Mouse (Mus musculus) small intestine, adult 2 months (tissue): Measurements from ENCODE around the gene Cnmd.

ENCODE experiments used
- CTCF ChIP-seq: fragments of 200-500 bp; IDR thresholded peaks from 2 replicates; pipeline ENCODE4 v1.5.1; 2012; ENCODE audit warnings: low read depth, mild to moderate bottlenecking, control low read depth, inconsistent platforms, low read length, moderate library complexity, mixed read lengths; ENCODE audit not compliant: insufficient replicate concordance, insufficient read length; ENCODE audit errors: extremely low read depth
- POLR2A ChIP-seq: fragments of 200-500 bp; IDR thresholded peaks from 2 replicates; pipeline ENCODE4 v1.6.1; 2012; ENCODE audit warnings: low read depth, mild to moderate bottlenecking, control low read depth, inconsistent platforms, low read length, moderate library complexity

DNA sequence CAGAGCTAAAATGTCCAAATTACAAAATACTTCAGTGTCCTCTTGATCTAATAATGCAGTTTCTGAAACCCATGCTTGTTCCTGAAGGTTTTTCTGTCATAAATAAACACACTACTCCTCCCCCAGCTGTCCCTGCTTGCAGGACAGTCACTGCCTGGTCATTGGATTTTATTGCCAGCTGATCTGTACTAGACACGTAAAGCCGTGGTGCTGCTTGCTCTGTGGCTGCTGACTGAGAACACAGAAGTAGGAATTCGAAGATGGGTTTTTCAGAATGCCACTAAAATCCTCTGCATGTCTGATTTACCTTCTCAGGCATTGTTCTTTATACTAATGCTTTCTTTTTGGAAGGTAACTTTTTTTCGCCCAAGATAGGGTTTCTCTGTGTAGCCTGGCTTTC lies 25.2 kb downstream of the Cnmd start:
- TF ChIP-seq POLR2A, result no peak
- no peak for TF ChIP-seq CTCF
